In the genomic region with DNA sequence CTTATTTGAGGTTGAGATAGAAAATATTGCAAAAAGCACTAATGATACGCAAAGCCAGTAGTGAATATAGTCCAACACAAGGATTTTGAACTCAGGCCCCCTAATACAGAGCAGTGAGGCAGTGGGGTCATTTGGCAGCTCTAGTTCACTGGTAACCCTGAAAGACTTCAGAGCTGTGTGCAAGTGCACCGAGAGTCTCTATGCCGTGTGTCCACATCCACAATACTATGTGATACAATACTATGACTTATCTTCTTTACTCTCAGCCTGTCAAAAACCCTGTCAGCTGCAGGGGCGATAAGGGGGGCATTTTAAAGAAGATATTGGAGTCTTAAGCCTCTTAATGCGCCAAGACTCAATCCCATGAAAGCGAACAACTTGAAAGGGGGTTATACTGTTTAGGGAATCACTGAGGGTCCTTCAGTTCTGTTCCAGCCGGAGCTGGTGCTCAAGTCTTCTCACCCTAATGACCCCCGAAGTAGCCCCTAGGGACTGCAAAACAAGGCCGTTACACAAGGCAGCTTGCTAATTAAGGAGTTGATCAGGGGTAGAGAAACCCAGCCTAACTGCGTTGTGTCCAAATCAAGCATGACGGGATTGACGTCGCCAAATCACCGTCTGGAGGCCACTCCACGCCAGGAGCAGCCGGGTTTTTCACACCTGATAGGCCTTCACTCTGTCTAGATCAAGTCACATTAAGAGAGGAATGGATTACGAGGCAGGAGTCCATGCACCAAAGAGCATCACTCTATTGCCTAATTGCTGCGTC, we compare ENCODE assay signal across 14 mouse cellular contexts.
DNase-seq lines count a peak whose midpoint lies in the region; ATAC-seq lines count a peak whose summit lies in the region.
"Had no signal": no experiment of that assay in that cellular context is flagged by ENCODE, and none has a peak within 500 bp of the region (broad histone marks: within the 10 kb centered on the region; RNA-seq: fewer than 3 reads in every experiment).

No protein-coding gene starts in this region.

- peaks cover 6% of the 10 kb centered on the region for H3K4me1 ChIP-seq in forebrain, embryonic 16.5 days (replicated peaks; ENCODE audit: control insufficient read depth, insufficient read depth, low read length)
- no peaks in the 10 kb centered on the region; the same call in 1 of the 2 replicates for H3K4me1 ChIP-seq in forebrain, embryonic 14.5 days (ENCODE audit: control insufficient read depth, insufficient read depth, low read length)
- H3K4me1 ChIP-seq in hindbrain, embryonic 11.5 days (replicated peaks; ENCODE audit: control insufficient read depth, insufficient read depth, low read length) = no peaks in the 10 kb centered on the region
- H3K4me1 ChIP-seq in midbrain, embryonic 10.5 days = peaks cover 19% of the 10 kb centered on the region
- H3K4me1 ChIP-seq in neural tube, embryonic 13.5 days (replicated peaks) = peaks cover 7% of the 10 kb centered on the region
- peaks cover 6% of the 10 kb centered on the region for H3K4me1 ChIP-seq in limb, embryonic 10.5 days

- no peaks in the 10 kb centered on the region for H3K36me3 ChIP-seq in forebrain, embryonic 16.5 days (ENCODE audit: control insufficient read depth, insufficient read depth)
- no peaks in the 10 kb centered on the region for H3K36me3 ChIP-seq in forebrain, embryonic 14.5 days (ENCODE audit: control insufficient read depth, insufficient read depth, low read length)
- no peaks in the 10 kb centered on the region for H3K36me3 ChIP-seq in hindbrain, embryonic 11.5 days (ENCODE audit: control insufficient read depth, insufficient read depth, low read length)
- H3K36me3 ChIP-seq in midbrain, embryonic 10.5 days = no peaks in the 10 kb centered on the region
- H3K36me3 ChIP-seq in neural tube, embryonic 13.5 days = no peaks in the 10 kb centered on the region
- H3K36me3 ChIP-seq in limb, embryonic 10.5 days = no peaks in the 10 kb centered on the region

- no peaks in the 10 kb centered on the region for H3K9me3 ChIP-seq in forebrain, embryonic 16.5 days (ENCODE audit: control insufficient read depth, low read length)
- H3K9me3 ChIP-seq in forebrain, embryonic 14.5 days (replicated peaks; ENCODE audit: control insufficient read depth, low read length) = no peaks in the 10 kb centered on the region
- no peaks in the 10 kb centered on the region for H3K9me3 ChIP-seq in hindbrain, embryonic 11.5 days (ENCODE audit: control insufficient read depth, low read length)
- H3K9me3 ChIP-seq in midbrain, embryonic 10.5 days (replicated peaks) = no peaks in the 10 kb centered on the region
- no peaks in the 10 kb centered on the region for H3K9me3 ChIP-seq in neural tube, embryonic 13.5 days
- H3K9me3 ChIP-seq in limb, embryonic 10.5 days (replicated peaks) = no peaks in the 10 kb centered on the region

- no peak overlapping the region for H3K4me2 ChIP-seq in forebrain, embryonic 16.5 days (ENCODE audit: low read length)
- H3K4me2 ChIP-seq in forebrain, embryonic 14.5 days (ENCODE audit: low read length) = no peak overlapping the region
- no peak overlapping the region for H3K4me2 ChIP-seq in hindbrain, embryonic 11.5 days (replicated peaks; ENCODE audit: low read depth, low read length)
- H3K4me2 ChIP-seq in neural tube, embryonic 13.5 days = no peak overlapping the region

- no peak overlapping the region for H3K4me3 ChIP-seq in forebrain, embryonic 16.5 days (replicated peaks; ENCODE audit: low read length)
- no peak overlapping the region for H3K4me3 ChIP-seq in forebrain, embryonic 14.5 days (ENCODE audit: low read depth, low read length)
- H3K4me3 ChIP-seq in hindbrain, embryonic 11.5 days (ENCODE audit: low read depth, low read length) = no peak overlapping the region
- no peak overlapping the region for H3K4me3 ChIP-seq in midbrain, embryonic 10.5 days
- no peak overlapping the region for H3K4me3 ChIP-seq in neural tube, embryonic 13.5 days
- H3K4me3 ChIP-seq in limb, embryonic 10.5 days = no peak overlapping the region

- no peak overlapping the region for H3K9ac ChIP-seq in forebrain, embryonic 16.5 days (replicated peaks; ENCODE audit: low read depth, low read length)
- no peak overlapping the region for H3K9ac ChIP-seq in forebrain, embryonic 14.5 days (ENCODE audit: low read length)
- no peak overlapping the region for H3K9ac ChIP-seq in hindbrain, embryonic 11.5 days (ENCODE audit: low read depth, low read length)
- no peak overlapping the region for H3K9ac ChIP-seq in neural tube, embryonic 13.5 days

- WGBS in forebrain, embryonic 16.5 days = 30% methylated on average over 18 of the region's 18 CpGs
- 33% methylated on average over 18 of the region's 18 CpGs for WGBS in forebrain, embryonic 14.5 days
- 72% methylated on average over 18 of the region's 18 CpGs for WGBS in hindbrain, embryonic 11.5 days
- 44% methylated on average over 18 of the region's 18 CpGs for WGBS in midbrain, embryonic 10.5 days
- WGBS in neural tube, embryonic 13.5 days = 60% methylated on average over 18 of the region's 18 CpGs
- WGBS in limb, embryonic 10.5 days = 78% methylated on average over 18 of the region's 18 CpGs

- no peak for DNase-seq in forebrain, embryonic 14.5 days (ENCODE audit: low spot score)
- DNase-seq in hindbrain, embryonic 11.5 days (ENCODE audit: low spot score) = peak; percentile 38
- DNase-seq in midbrain, embryonic 10.5 days (ENCODE audit: low spot score) = peak; percentile 15
- no peak for DNase-seq in right cerebral cortex, adult 2 months (ENCODE audit: low spot score in 2 of 2)
- no peak for DNase-seq in limb, embryonic 10.5 days (ENCODE audit: low spot score)
- DNase-seq in adrenal gland, postnatal 10 days = no peak
- DNase-seq: cerebellum, adult 9-10 months; heart, adult 18-20 months; lung, adult 2 months; lung, postnatal 4 days; thymus, postnatal 14 days had no signal

- 0 out of 2 replicates have a peak, but pooled peaks have one; percentile 9 for ATAC-seq in forebrain, embryonic 16.5 days
- ATAC-seq in forebrain, embryonic 14.5 days = no peak; the same call in 1 of the 2 replicates
- peak; percentile 66 for ATAC-seq in hindbrain, embryonic 11.5 days (ENCODE audit: low FRiP score)
- ATAC-seq in neural tube, embryonic 13.5 days (ENCODE audit: low read depth) = peak; percentile 56
- ATAC-seq: inflammation-experienced regulatory T-cells, adult 6 months had no signal

- H3K27me3 ChIP-seq in forebrain, embryonic 16.5 days (replicated peaks; ENCODE audit: control insufficient read depth, insufficient read depth, low read length) = no peaks in the 10 kb centered on the region
- no peaks in the 10 kb centered on the region for H3K27me3 ChIP-seq in forebrain, embryonic 14.5 days (replicated peaks; ENCODE audit: control insufficient read depth, insufficient read depth, low read length)
- no peaks in the 10 kb centered on the region for H3K27me3 ChIP-seq in hindbrain, embryonic 11.5 days (ENCODE audit: control insufficient read depth, insufficient read depth, low read length)
- H3K27me3 ChIP-seq in midbrain, embryonic 10.5 days (ENCODE audit: low read depth, poor library complexity, severe bottlenecking) = no peaks in the 10 kb centered on the region
- no peaks in the 10 kb centered on the region for H3K27me3 ChIP-seq in neural tube, embryonic 13.5 days
- H3K27me3 ChIP-seq in limb, embryonic 10.5 days (ENCODE audit: low read depth, poor library complexity, severe bottlenecking) = no peaks in the 10 kb centered on the region

- H3K27ac ChIP-seq in forebrain, embryonic 16.5 days (ENCODE audit: low read length) = no peak overlapping the region
- no peak overlapping the region for H3K27ac ChIP-seq in forebrain, embryonic 14.5 days (ENCODE audit: low read depth, low read length)
- no peak overlapping the region for H3K27ac ChIP-seq in hindbrain, embryonic 11.5 days (ENCODE audit: low read depth, low read length)
- H3K27ac ChIP-seq in midbrain, embryonic 10.5 days (replicated peaks) = no peak overlapping the region
- H3K27ac ChIP-seq in neural tube, embryonic 13.5 days (replicated peaks) = no peak overlapping the region
- H3K27ac ChIP-seq in limb, embryonic 10.5 days = no peak overlapping the region

Comparison
In these comparisons a context has a peak if more than half of its experiments do, and no peak if none do; other contexts are left out.
1. DNase-seq: peak in hindbrain, embryonic 11.5 days (single experiment) and midbrain, embryonic 10.5 days (single experiment); none in forebrain, embryonic 14.5 days (single experiment), right cerebral cortex, adult 2 months (0 of 2), limb, embryonic 10.5 days (single experiment) and adrenal gland, postnatal 10 days (single experiment).